Mouse (Mus musculus) heart, adult 2 months (tissue): ENCODE measurements at regions not wholly inside any gene's neighbourhood (a gene's known extent, or its start where the extent isn't known, plus 50 kb on each side); places are given as distances from the start of the nearest gene placed in this dataset.

Experiments
- CTCF ChIP-seq: fragments of 200-600 bp; IDR thresholded peaks from 2 replicates; pipeline ENCODE4 v1.8.1; 2022; ENCODE audit warnings: antibody characterized with exemption, mild to moderate bottlenecking, moderate library complexity
- POLR2A ChIP-seq: fragments of 200-500 bp; IDR thresholded peaks from 2 replicates; pipeline ENCODE4 v1.6.1; 2011; ENCODE audit warnings: mild to moderate bottlenecking, low read depth, low read length, control low read depth; ENCODE audit not compliant: insufficient read depth

- TF ChIP-seq CTCF (no peak), POLR2A (no peak)
Observed at GRCm38 (mm10) chr13:72128306-72128705, 164.8 kb upstream of the Irx1 start.
